Mouse (Mus musculus) olfactory bulb, adult 2 months (tissue): ENCODE data around the gene Ndrg2.

Experiments used
- CTCF ChIP-seq: fragments of 200-500 bp; IDR thresholded peaks from 2 replicates; pipeline ENCODE4 v1.5.1; 2012; ENCODE audit warnings: low read depth, mild to moderate bottlenecking, low read length, moderate library complexity; ENCODE audit not compliant: insufficient read depth
- POLR2A ChIP-seq: fragments of 200-500 bp; IDR thresholded peaks from 2 replicates; pipeline ENCODE4 v1.6.1; 2012; ENCODE audit warnings: mild to moderate bottlenecking, low read depth, low read length, moderate library complexity; ENCODE audit not compliant: insufficient read depth

DNA sequence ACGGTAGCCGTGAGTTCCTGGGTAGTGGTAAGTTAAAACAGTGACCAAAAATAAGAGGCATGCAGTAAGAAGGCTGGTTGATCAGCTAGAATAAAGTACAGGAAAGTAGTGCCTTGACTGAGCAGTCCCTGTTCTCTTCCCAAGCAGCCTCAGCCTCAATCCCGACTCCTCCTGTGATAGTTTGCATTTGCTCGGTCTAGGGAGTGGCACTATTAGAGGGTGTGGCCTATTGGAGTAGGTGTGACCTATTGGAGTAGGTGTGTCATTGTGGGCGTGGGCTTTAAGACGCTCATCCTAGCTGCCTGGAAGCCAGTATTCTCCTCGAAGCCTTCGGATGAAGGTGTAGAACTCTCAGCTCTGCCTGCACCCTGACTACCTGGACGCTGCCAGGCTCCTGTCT, 25.0 kb upstream of the Ndrg2 start:
- TF ChIP-seq CTCF = no peak
- TF ChIP-seq POLR2A = no peak
